Mouse (Mus musculus) cerebellum, adult 11-12 months (tissue): ENCODE measurements at regions not wholly inside any gene's neighbourhood (a gene's known extent, or its start where the extent isn't known, plus 50 kb on each side); places are given as distances from the start of the nearest gene placed in this dataset.
"Not testable (repeated sequence)": the region's sequence is repeated elsewhere in the genome, so short reads cannot be mapped to it uniquely, and the experiment has no call there.

Source experiments
- DNase-seq: peaks from one replicate; pipeline ENCODE4 v3.0.0; 2022

- no peak for DNase-seq
These were observed 284.0 kb downstream of the Rapgef2 start for GRCm38 (mm10) chr3:79002173-79002848.

GRCm38 (mm10) chr3:79001754-79002153 is 284.6 kb downstream of the Rapgef2 start:
- DNase-seq = no peak

GRCm38 (mm10) chr3:79000293-79000692 is 286.0 kb downstream of the Rapgef2 start:
- DNase-seq = no peak

- DNase-seq = no peak
These were observed 286.5 kb downstream of the Rapgef2 start for GRCm38 (mm10) chr3:78999803-79000202.

- DNase-seq = no peak
These were observed 298.2 kb downstream of the Rapgef2 start for GRCm38 (mm10) chr3:78988120-78988519.

- no peak for DNase-seq
These were observed 299.6 kb downstream of the Rapgef2 start for GRCm38 (mm10) chr3:78986726-78987125.

- DNase-seq = no peak
These were observed 305.3 kb downstream of the Rapgef2 start for GRCm38 (mm10) chr3:78981057-78981456.

- DNase-seq = no peak
These were observed 307.5 kb downstream of the Rapgef2 start for GRCm38 (mm10) chr3:78978781-78979180.

- DNase-seq = not testable (repeated sequence)
These were observed 319.4 kb downstream of the Rapgef2 start for GRCm38 (mm10) chr3:78966683-78967549.

GRCm38 (mm10) chr3:78964231-78964858 is 322.0 kb downstream of the Rapgef2 start:
- DNase-seq = no peak

- DNase-seq = no peak
These were observed 327.5 kb downstream of the Rapgef2 start for GRCm38 (mm10) chr3:78958781-78959180.

GRCm38 (mm10) chr3:78955364-78955763 is 331.0 kb downstream of the Rapgef2 start:
- no peak for DNase-seq

- not testable (repeated sequence) for DNase-seq
These were observed 336.9 kb downstream of the Rapgef2 start for GRCm38 (mm10) chr3:78949385-78949784.

GRCm38 (mm10) chr3:78948700-78949099 is 337.6 kb downstream of the Rapgef2 start:
- no peak for DNase-seq

- no peak for DNase-seq
These were observed 338.1 kb downstream of the Rapgef2 start for GRCm38 (mm10) chr3:78948171-78948570.

GRCm38 (mm10) chr3:78947183-78947582 is 339.1 kb downstream of the Rapgef2 start:
- DNase-seq = no peak

- DNase-seq = no peak
These were observed 342.1 kb downstream of the Rapgef2 start for GRCm38 (mm10) chr3:78944185-78944584.

- no peak for DNase-seq
These were observed 353.3 kb downstream of the Rapgef2 start for GRCm38 (mm10) chr3:78932975-78933374.

- no peak for DNase-seq
These were observed 366.5 kb downstream of the Rapgef2 start for GRCm38 (mm10) chr3:78919850-78920249.

GRCm38 (mm10) chr3:78919407-78919806 is 366.9 kb downstream of the Rapgef2 start:
- peak; percentile 44 for DNase-seq

- no peak for DNase-seq
These were observed 378.0 kb downstream of the Rapgef2 start for GRCm38 (mm10) chr3:78908196-78908844.

- no peak for DNase-seq
These were observed 378.5 kb downstream of the Rapgef2 start for GRCm38 (mm10) chr3:78907778-78908177.

GRCm38 (mm10) chr3:78901838-78902484 is 384.4 kb downstream of the Rapgef2 start:
- DNase-seq = peak; percentile 10
